Mouse (Mus musculus) liver, adult (tissue): ENCODE data around the gene Endov.

ENCODE experiments used
- GATA4 ChIP-seq: IDR thresholded peaks from 2 replicates; pipeline ENCODE4 v1.6.1; 2014; ENCODE audit warnings: mild to moderate bottlenecking, low read length; ENCODE audit not compliant: insufficient replicate concordance

The Endov gene

DNA sequence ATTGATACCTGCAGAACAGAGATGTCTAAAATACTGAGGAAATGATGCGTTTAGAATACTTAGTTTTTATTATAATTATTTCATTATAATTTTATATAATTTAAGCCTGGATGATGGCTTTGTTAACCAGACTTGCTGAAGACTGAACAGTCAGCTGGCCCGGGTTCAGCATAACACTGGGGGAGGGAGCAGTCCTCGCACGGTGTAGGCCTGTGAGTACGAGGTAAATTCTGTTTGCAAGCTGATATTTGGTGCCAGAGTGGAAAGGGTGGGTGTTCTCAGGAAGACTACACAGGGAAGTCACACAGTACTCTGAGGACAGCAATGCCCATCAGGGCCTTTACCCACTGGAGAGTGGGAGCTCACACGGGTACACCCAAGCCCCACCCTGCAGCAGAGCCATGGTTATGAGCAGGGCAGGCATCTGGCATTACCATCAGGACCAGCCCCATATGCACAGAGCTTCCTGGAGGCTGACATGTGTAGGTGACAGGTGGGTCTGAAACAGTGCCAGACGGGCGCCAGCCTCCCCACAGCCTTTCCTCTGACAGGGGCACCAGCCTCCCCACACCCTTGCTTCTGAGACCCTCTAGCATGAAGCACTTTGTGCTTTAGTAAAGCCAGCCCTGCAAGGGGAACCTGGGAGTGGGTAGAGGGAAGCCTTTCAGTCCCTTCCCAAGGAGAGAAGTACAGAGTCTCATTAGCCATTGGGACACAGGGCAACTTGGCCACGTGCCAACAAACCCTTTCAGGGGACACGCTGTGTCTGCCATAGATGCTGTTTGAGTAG, 59.6 kb downstream of the Endov start:
- no peak for TF ChIP-seq GATA4

DNA sequence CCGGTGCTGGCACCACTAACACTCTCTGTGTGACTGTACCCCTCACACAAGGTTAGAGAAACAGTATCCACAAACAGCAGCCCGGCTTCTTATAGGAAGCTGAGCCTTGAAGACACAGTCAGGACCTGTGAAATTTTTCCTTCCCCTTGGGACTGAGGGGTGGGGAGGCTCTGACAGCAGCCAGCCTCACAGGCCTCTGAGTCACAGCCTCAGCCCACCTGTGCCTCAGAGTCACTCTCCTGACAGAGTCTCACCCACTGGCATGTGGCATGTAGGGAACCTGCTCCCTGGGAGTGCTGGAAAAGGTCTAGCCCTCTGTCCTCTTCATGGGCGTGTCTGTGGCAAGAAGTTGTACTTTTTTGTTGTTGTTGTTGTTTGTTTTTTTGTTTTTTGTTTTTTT, 60.3 kb downstream of the Endov start:
- TF ChIP-seq GATA4: no peak

DNA sequence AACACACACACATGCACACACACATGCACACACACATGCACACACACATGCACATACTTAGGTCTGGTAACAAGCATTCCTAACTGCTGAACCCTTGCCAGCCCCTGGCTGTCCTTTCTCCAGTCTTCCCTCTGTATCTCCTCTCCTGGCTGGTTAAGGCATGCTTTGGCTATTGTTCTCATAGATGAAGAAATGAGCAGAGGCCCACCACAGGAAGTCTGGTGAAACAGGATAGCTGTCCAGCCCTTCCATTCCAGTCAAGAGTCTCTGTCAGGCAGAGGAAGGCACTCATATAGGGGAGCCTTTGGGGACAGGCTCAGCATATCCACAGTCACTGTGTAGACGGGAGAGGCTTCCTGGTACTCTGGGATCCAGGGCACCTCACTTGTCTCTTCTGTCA, 61.2 kb downstream of the Endov start:
- TF ChIP-seq GATA4: no peak

DNA sequence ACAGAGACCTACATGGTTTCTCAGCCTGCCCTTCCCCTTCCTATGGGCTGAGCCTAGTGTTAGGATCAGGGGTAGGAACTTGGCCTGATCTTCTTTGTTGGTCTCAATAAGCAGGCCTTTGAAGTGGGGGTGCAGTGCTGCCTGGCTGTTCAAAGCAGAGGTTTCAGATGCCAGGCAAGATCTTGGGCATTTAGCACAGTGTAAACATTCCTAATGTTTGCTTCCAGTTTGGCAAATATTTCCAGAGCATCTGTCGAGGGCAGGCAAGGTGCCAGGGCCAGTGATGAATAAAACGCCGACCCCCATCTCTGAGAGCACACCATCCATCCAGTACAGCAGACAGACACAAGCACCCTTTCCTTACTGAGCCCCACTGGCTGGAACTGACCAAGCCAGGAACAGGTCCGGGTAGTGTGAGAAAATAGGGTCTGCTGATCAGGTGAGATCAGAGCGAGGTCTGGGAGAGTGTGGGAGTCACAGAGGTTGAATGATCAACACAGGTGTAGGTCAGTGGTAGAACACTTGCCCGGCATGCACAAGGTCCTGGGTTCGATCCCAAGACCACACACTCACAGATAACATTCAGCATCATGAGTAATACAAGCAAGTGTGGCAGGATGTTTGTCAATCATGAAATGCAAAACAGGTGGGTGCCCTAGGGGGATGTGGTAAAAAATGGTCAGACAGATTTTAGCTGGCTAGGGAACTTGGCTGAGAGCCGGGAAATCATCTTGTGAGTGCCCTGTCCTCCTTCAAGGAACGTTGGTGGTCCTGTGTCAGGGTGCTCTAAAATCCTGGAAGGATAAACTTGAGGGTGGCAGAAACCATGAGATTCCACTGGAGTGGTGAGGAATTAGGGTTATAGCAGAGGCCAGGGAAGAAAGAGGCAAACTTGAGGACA, 62.0 kb downstream of the Endov start:
- TF ChIP-seq GATA4: no peak

DNA sequence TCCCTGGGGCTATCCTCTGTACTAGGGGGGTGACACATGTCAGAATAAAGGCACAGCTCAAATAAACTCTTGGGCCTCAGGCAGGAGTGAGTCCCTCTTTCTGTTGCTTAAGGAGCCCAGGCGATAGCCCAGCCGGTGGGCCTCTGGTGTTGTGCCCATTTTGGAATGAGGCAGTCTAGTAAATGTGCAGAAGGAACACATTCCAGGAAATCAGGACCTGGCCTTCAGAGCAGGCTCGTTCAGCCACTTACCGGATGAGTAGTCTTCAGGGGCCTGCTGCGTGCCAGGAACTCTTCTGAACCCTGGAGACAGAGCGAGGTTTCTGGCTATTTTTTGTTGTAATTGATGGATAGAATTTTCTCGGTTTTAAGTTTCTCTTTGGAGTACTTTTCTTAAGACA, 63.6 kb downstream of the Endov start:
- no peak for TF ChIP-seq GATA4

DNA sequence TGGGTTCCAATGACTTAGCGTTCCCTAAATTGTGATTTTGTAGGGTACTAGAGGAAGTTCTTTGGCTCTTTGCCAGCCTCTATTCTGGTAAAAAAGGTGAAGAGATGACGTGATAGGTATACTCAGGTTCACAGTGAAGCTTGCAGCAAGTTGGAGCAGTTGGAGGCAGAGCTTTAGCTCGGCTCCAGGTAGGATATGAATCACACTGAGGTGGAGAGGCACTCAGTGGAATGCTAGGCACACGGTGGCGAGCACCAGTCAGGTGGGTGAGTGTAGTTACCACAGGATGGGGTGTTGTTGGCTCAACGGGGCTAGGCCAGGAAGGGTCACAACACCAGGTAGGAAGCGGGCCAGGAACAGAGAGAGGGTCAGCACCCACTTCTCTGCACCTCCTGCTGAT, 64.0 kb downstream of the Endov start:
- no peak for TF ChIP-seq GATA4

DNA sequence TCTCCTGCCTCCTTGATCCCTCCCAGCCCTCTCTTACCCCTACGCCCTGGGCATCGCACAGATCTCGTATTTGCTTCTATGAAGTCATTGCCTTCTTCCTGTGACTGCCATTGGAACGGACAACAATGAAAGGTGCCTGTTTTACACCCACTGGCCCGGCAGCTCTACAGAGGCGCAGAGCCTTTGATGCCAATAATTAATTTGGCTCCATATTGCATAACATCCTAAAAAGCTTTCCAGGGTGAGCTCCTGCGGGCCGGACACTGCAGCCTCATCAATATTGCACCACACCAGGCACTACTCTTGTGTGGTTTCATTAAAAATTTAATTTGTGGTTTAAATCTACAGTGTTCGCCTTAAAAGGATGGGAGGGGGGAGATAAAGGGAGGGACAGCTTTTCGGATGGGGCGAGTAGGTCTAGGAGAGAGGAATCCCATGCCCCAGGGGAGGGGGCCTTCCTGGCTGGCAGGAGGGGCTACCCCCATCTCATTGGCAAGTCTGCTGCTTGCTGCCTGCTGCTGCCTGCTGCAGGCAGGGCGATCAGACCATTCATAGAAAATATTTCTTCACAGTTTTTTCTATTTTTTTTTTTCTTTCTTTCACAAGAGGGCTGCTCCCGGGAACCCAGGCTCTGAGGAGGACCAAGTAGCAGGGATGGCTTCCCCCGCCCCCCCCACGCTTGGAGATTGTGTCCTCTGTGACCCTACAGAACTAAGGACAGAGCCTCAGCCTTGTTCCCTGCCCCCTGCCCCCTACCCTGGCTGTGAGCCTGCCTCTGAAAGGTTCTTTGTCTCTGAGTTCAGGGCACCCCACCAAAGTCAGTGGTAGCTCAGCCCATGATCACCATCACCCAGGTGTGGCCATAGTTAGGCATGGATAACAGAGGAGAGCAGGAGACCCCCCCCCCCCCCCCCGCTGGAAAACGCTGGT, 67.1 kb downstream of the Endov start:
- TF ChIP-seq GATA4: no peak

DNA sequence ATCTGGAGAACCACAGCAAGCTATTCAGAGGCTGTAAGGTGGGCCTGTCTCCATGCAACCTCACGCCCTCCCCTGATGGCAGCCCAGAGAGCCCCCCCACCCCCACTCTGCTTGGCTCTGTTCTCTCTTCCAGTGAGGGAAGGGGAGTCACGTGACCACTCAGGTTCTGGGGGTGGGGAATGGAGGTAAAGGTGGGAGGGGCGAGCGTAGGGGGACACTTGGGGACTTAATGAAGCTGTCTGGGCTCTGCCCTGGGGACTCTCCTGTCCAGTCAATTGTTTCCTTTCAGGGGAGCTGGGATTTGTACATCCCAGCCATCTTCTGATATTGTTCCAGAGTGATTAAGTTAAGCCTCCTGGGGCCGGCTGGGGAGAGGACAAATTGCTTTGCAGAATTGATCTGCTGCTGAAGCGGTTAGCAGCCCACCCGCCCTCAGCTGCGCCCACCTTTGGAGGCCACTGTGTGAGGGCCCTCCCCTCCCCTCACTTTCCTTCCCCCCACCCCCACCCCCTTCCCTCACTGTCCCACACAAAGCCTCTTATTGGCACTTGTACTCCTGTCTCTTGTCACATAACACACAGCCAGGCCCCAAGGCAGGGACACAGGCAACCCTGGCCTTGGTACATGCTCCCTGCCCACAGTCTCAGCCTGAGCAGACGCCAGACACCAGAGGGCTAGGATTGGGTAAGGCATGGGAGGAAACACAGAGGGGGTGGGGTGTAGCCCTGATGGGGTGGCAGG, 67.9 kb downstream of the Endov start:
- TF ChIP-seq GATA4: no peak
